Mouse (Mus musculus) CH12.LX (cell line): Measurements from ENCODE around the gene Paqr5. TPM values are rescaled to one million over a fixed set of nuclear protein-coding genes. Genes with fewer than 3 reads are reported as not detected.

ENCODE experiments used
- DNase-seq: peaks from one replicate; pipeline ENCODE4 v3.0.0-alpha.2; 2013; ENCODE audit errors: extremely low read depth
- H3K27ac ChIP-seq: 2 replicates; pipeline ENCODE4 v1.5.1; 2012; ENCODE audit warnings: low read depth, mild to moderate bottlenecking, control low read depth, moderate library complexity; ENCODE audit not compliant: insufficient read depth
- H3K27me3 ChIP-seq: replicated peaks from 2 replicates; pipeline ENCODE3; 2012; ENCODE audit warnings: inconsistent platforms
- H3K36me3 ChIP-seq, 2 experiments: replicated peaks in 1 of 2; 2 replicates each; pipeline versions ENCODE3 to v1.6.1; 2012; ENCODE audit warnings: inconsistent platforms in 1 of 2, low read length in 1 of 2, mild to moderate bottlenecking in 1 of 2, mixed read lengths in 1 of 2, moderate library complexity in 1 of 2; ENCODE audit not compliant: control insufficient read depth in 1 of 2, insufficient read depth in 1 of 2
- H3K4me1 ChIP-seq, 2 experiments: 2 replicates each; pipeline ENCODE4 v1.6.1; 2012; ENCODE audit warnings: inconsistent platforms in 1 of 2, moderate library complexity in 1 of 2; ENCODE audit not compliant: insufficient read depth in 2 of 2, control insufficient read depth in 1 of 2
- H3K4me2 ChIP-seq: 2 replicates; pipeline ENCODE4 v1.6.1; 2012; ENCODE audit warnings: low read depth, mild to moderate bottlenecking, control low read depth; ENCODE audit not compliant: poor library complexity, insufficient read depth, severe bottlenecking
- H3K4me3 ChIP-seq, 3 experiments: fragments of 150-350 bp in 1 of 3; sonication (generic) in 1 of 3; replicated peaks in 1 of 3; 2 replicates each; pipeline versions ENCODE3 to v1.5.1; 2011 to 2012; ENCODE audit warnings: low read depth in 2 of 3, low read length in 2 of 3, mild to moderate bottlenecking in 2 of 3, moderate library complexity in 2 of 3, control low read depth in 1 of 3, improper control_type of control experiment in 1 of 3, inconsistent platforms in 1 of 3, mixed read lengths in 1 of 3; ENCODE audit not compliant: poor library complexity in 1 of 3
- H3K79me2 ChIP-seq: replicated peaks from 2 replicates; pipeline ENCODE4 v1.6.1; 2012; ENCODE audit warnings: mild to moderate bottlenecking, moderate library complexity; ENCODE audit not compliant: control insufficient read depth, poor library complexity, insufficient read depth, severe bottlenecking; ENCODE audit errors: extremely low read depth
- H3K9ac ChIP-seq: 2 replicates; pipeline ENCODE4 v1.6.1; 2012; ENCODE audit warnings: low read depth, mild to moderate bottlenecking, control low read depth, moderate library complexity; ENCODE audit not compliant: insufficient read depth
- H3K9me3 ChIP-seq: replicated peaks from 2 replicates; pipeline ENCODE3; 2012; ENCODE audit warnings: low read length, inconsistent platforms, mixed read lengths
- CHD1 ChIP-seq: IDR thresholded peaks from 2 replicates; pipeline ENCODE4 v1.6.1; 2012; ENCODE audit warnings: low read depth, low read length, improper control_type of control experiment, inconsistent platforms
- CHD2 ChIP-seq: IDR thresholded peaks from 2 replicates; pipeline ENCODE4 v1.6.1; 2011; ENCODE audit warnings: low read length, improper control_type of control experiment
- E2F4 ChIP-seq: IDR thresholded peaks from 2 replicates; pipeline ENCODE4 v1.6.1; 2011; ENCODE audit warnings: low read depth, low read length, improper control_type of control experiment; ENCODE audit not compliant: insufficient replicate concordance
- ELF1 ChIP-seq: IDR thresholded peaks from 2 replicates; pipeline ENCODE4 v1.6.1; 2014; ENCODE audit warnings: low read depth, mild to moderate bottlenecking, inconsistent platforms, low read length, improper control_type of control experiment
- ETS1 ChIP-seq: conservative IDR thresholded peaks from 2 replicates; pipeline ENCODE4 v1.6.1; 2012; ENCODE audit warnings: low read depth, mild to moderate bottlenecking, inconsistent platforms, low read length, improper control_type of control experiment, moderate library complexity
- GABPA ChIP-seq: IDR thresholded peaks from 2 replicates; pipeline ENCODE4 v1.6.1; 2012; ENCODE audit warnings: low read depth, low read length, improper control_type of control experiment, inconsistent platforms; ENCODE audit not compliant: insufficient replicate concordance
- HCFC1 ChIP-seq: IDR thresholded peaks from 2 replicates; pipeline ENCODE4 v1.6.1; 2012; ENCODE audit warnings: low read depth, mild to moderate bottlenecking, inconsistent platforms, low read length, improper control_type of control experiment
- JUN ChIP-seq: IDR thresholded peaks from 2 replicates; pipeline ENCODE4 v1.6.1; 2011; ENCODE audit warnings: low read depth, mild to moderate bottlenecking, low read length, improper control_type of control experiment, moderate library complexity; ENCODE audit not compliant: insufficient read depth
- JUND ChIP-seq: conservative IDR thresholded peaks from 2 replicates; pipeline ENCODE4 v1.6.1; 2011; ENCODE audit warnings: low read depth, low read length, improper control_type of control experiment
- MAFK ChIP-seq: IDR thresholded peaks from 2 replicates; pipeline ENCODE4 v1.6.1; 2011; ENCODE audit warnings: low read length, improper control_type of control experiment; ENCODE audit not compliant: insufficient replicate concordance
- MAZ ChIP-seq: IDR thresholded peaks from 2 replicates; pipeline ENCODE4 v1.6.1; 2012; ENCODE audit warnings: low read depth, mild to moderate bottlenecking, inconsistent platforms, low read length, improper control_type of control experiment, moderate library complexity
- MEF2A ChIP-seq: IDR thresholded peaks from 2 replicates; pipeline ENCODE4 v1.6.1; 2014; ENCODE audit warnings: low read depth, mild to moderate bottlenecking, inconsistent platforms, low read length, improper control_type of control experiment, borderline replicate concordance
- MYC ChIP-seq: IDR thresholded peaks from 2 replicates; pipeline ENCODE4 v1.6.1; 2011; ENCODE audit warnings: low read depth, mild to moderate bottlenecking, improper control_type of control experiment, low read length
- NELFE ChIP-seq: IDR thresholded peaks from 2 replicates; pipeline ENCODE4 v1.6.1; 2011; ENCODE audit warnings: low read depth, low read length, improper control_type of control experiment
- NRF1 ChIP-seq: IDR thresholded peaks from 2 replicates; pipeline ENCODE4 v1.6.1; 2014; ENCODE audit warnings: low read depth, mild to moderate bottlenecking, inconsistent platforms, low read length, improper control_type of control experiment, moderate library complexity
- PAX5 ChIP-seq: IDR thresholded peaks from 2 replicates; pipeline ENCODE4 v1.6.1; 2012; ENCODE audit warnings: low read length, inconsistent platforms, mixed read lengths
- POLR2A ChIP-seq: IDR thresholded peaks from 2 replicates; pipeline ENCODE4 v1.6.1; 2011; ENCODE audit warnings: low read depth, mild to moderate bottlenecking, improper control_type of control experiment, low read length
- POLR2AphosphoS2 ChIP-seq: IDR thresholded peaks from 2 replicates; pipeline ENCODE4 v1.6.1; 2011; ENCODE audit warnings: low read depth, low read length, improper control_type of control experiment
- RAD21 ChIP-seq: IDR thresholded peaks from 2 replicates; pipeline ENCODE4 v1.6.1; 2011; ENCODE audit warnings: low read depth, mild to moderate bottlenecking, low read length, improper control_type of control experiment, moderate library complexity
- RCOR1 ChIP-seq: conservative IDR thresholded peaks from 2 replicates; pipeline ENCODE4 v1.6.1; 2012; ENCODE audit warnings: low read depth, mild to moderate bottlenecking, inconsistent platforms, low read length, improper control_type of control experiment
- SIN3A ChIP-seq: IDR thresholded peaks from 2 replicates; pipeline ENCODE4 v1.6.1; 2012; ENCODE audit warnings: low read length, improper control_type of control experiment, inconsistent platforms
- UBTF ChIP-seq: IDR thresholded peaks from 2 replicates; pipeline ENCODE4 v1.6.1; 2012; ENCODE audit warnings: low read depth, mild to moderate bottlenecking, inconsistent platforms, low read length, improper control_type of control experiment, moderate library complexity
- USF1 ChIP-seq: IDR thresholded peaks from 2 replicates; pipeline ENCODE4 v1.6.1; 2014; ENCODE audit warnings: low read depth, mild to moderate bottlenecking, inconsistent platforms, low read length, improper control_type of control experiment
- ZC3H11A ChIP-seq: IDR thresholded peaks from 2 replicates; pipeline ENCODE4 v1.6.1; 2012; ENCODE audit warnings: low read depth, mild to moderate bottlenecking, inconsistent platforms, low read length, improper control_type of control experiment
- ZKSCAN1 ChIP-seq: IDR thresholded peaks from 2 replicates; pipeline ENCODE4 v1.6.1; 2012; ENCODE audit warnings: low read depth, inconsistent platforms, low read length, improper control_type of control experiment, borderline replicate concordance
- dilution Hi-C: fragments of 300-500 bp; cut with MboI; formaldehyde crosslinking; loops from 2 replicates; pipeline ENCODE4 v1.14.3; 2020; ENCODE audit warnings: low sequenced_read_pairs; ENCODE audit not compliant: extremely low pct_unique_long_range_greater_than_20kb, extremely low pct_ligation_motif_present
- in situ Hi-C: fragments of 300-500 bp; cut with MboI; formaldehyde crosslinking; loops from 3 replicates; pipeline ENCODE4 v1.14.3; 2019; ENCODE audit warnings: low sequenced_read_pairs, low pct_ligation_motif_present, low pct_unique_long_range_greater_than_20kb, mixed read lengths
- polyA plus RNA-seq: library from polyadenylated mRNA; unstranded; fragments of >175 nt; gene quantifications from 2 replicates; pipeline ENCODE4 v1.2.1, GENCODE M21; 2012; ENCODE audit warnings: low read depth; ENCODE audit not compliant: insufficient read length
- total RNA-seq, 2 experiments: library from RNA; depleted of rRNA; stranded (reverse); fragments of 300-350 nt in 1 of 2; fragments of >200 nt in 1 of 2; gene quantifications; 2 replicates each; pipeline ENCODE4 v1.2.3; 2012 to 2014

Gene Paqr5
- total and polyA plus RNA-seq, 3 experiments: 0.38 to 0.43 (median 0.39) TPM

- Histone ChIP-seq H3K27ac (no peak overlapping the region), H3K4me2 (no peak overlapping the region), H3K4me3 (no peak overlapping the region), H3K79me2 (peaks cover 10% of the 10 kb centered on the region), H3K9me3 (no peaks in the 10 kb centered on the region), H3K36me3 (peaks cover 28 to 50% of the 10 kb centered on the region in 2 experiments), H3K9ac (no peak overlapping the region), H3K27me3 (no peaks in the 10 kb centered on the region), H3K4me1 (peaks cover 9 to 37% of the 10 kb centered on the region in 2 experiments)
- in situ Hi-C loops (loop anchor here (5.0 kb wide), 1 partner anchor 78 kb away; no protein-coding TSS in a partner anchor), dilution Hi-C loops (no loop called here)
- no peak for TF ChIP-seq UBTF
- no peak for TF ChIP-seq USF1
- TF ChIP-seq CHD1: no peak
- TF ChIP-seq ZKSCAN1: no peak
- TF ChIP-seq ZC3H11A: no peak
- no peak for TF ChIP-seq CHD2
- no peak for TF ChIP-seq POLR2A
- peak; percentile 39 for DNase-seq
Measured at GRCm38 (mm10) chr9:61909633-61910032, 117.0 kb downstream of the Paqr5 start.

GRCm38 (mm10) chr9:61908832-61909407 lies 117.7 kb downstream of the Paqr5 start:
- peaks cover 6% of the 10 kb centered on the region for H3K79me2 ChIP-seq
- H3K27me3 ChIP-seq: no peaks in the 10 kb centered on the region

GRCm38 (mm10) chr9:61908341-61908740 lies 118.3 kb downstream of the Paqr5 start:
- no peak for DNase-seq
- Histone ChIP-seq H3K79me2 (peaks cover under 1% of the 10 kb centered on the region; the same call in 1 of the 2 replicates), H3K9me3 (no peaks in the 10 kb centered on the region), H3K4me3 (no peak overlapping the region), H3K36me3 (peaks cover 27 to 43% of the 10 kb centered on the region in 2 experiments), H3K27ac (no peak overlapping the region), H3K27me3 (no peaks in the 10 kb centered on the region), H3K9ac (no peak overlapping the region), H3K4me2 (no peak overlapping the region), H3K4me1 (peaks cover 9 to 50% of the 10 kb centered on the region in 2 experiments)
- dilution Hi-C loops (no loop called here), in situ Hi-C loops (loop anchor here (5.0 kb wide), 1 partner anchor 79 kb away; no protein-coding TSS in a partner anchor)
- TF ChIP-seq UBTF (no peak), ZC3H11A (no peak), NRF1 (no peak), POLR2AphosphoS2 (no peak), GABPA (no peak), CHD2 (no peak), HCFC1 (no peak), MEF2A (no peak), MAFK (no peak), JUND (no peak), SIN3A (no peak), USF1 (no peak), MYC (no peak), PAX5 (no peak), RAD21 (no peak), MAZ (no peak), JUN (no peak)

More at GRCm38 (mm10) chr9:61908832-61909407, 117.7 kb downstream of the Paqr5 start:
- Histone ChIP-seq H3K4me1 (peaks cover 9 to 44% of the 10 kb centered on the region in 2 experiments), H3K27ac (no peak overlapping the region), H3K9me3 (no peaks in the 10 kb centered on the region), H3K9ac (no peak overlapping the region), H3K4me3 (no peak overlapping the region), H3K36me3 (peaks cover 28 to 49% of the 10 kb centered on the region in 2 experiments), H3K4me2 (no peak overlapping the region)
- peak; percentile 44 for DNase-seq
- in situ Hi-C loops (loop anchor here (5.0 kb wide), 1 partner anchor 78 kb away; no protein-coding TSS in a partner anchor), dilution Hi-C loops (no loop called here)
- TF ChIP-seq MAFK (no peak), NELFE (no peak), USF1 (no peak), ETS1 (no peak), MEF2A (no peak), ELF1 (no peak), PAX5 (no peak), E2F4 (no peak), CHD2 (no peak), JUND (no peak), POLR2A (no peak), RCOR1 (no peak), ZKSCAN1 (no peak), MYC (no peak)
